Mouse (Mus musculus) left cerebral cortex, adult 18-20 months (tissue): Measurements from ENCODE around the gene Zfp385a. TPM values are rescaled to one million over a fixed set of nuclear protein-coding genes. Genes with fewer than 3 reads are reported as not detected.

ENCODE experiments used
- DNase-seq, 2 experiments: peaks; one replicate each; pipeline ENCODE4 v3.0.0; 2021 to 2022; ENCODE audit warnings: low spot score in 2 of 2, mixed read lengths in 1 of 2
- total RNA-seq, 2 experiments: library from RNA; stranded (reverse); gene quantifications; 2 replicates each; pipeline ENCODE4 v1.2.3; 2021

Zfp385a gene
- total RNA-seq, 2 experiments from 2014 or later = 72.0 to 79.3 TPM

- no peak for DNase-seq
These were observed 29.5 kb downstream of the Zfp385a start, which contains the start of gene Gpr84 for GRCm38 (mm10) chr15:103310365-103310910. Gene Gpr84, minus strand, starts transcription at chr15:103310612.

- DNase-seq = no peak
These were observed 30.9 kb downstream of the Zfp385a start for GRCm38 (mm10) chr15:103308876-103309580.

- no peak for DNase-seq
These were observed 31.6 kb downstream of the Zfp385a start for GRCm38 (mm10) chr15:103308056-103308875.

- peak; percentile 92 to 96 for DNase-seq
These were observed 32.8 kb downstream of the Zfp385a start for GRCm38 (mm10) chr15:103307125-103307524.

GRCm38 (mm10) chr15:103305792-103306645, 33.9 kb downstream of the Zfp385a start:
- DNase-seq = no peak

GRCm38 (mm10) chr15:103305070-103305678, 34.7 kb downstream of the Zfp385a start:
- peak; percentile 94 to 96 for DNase-seq

GRCm38 (mm10) chr15:103304616-103304969, 35.3 kb downstream of the Zfp385a start:
- DNase-seq = no peak

- DNase-seq = no peak
These were observed 35.8 kb downstream of the Zfp385a start for GRCm38 (mm10) chr15:103303916-103304615.

- no peak for DNase-seq
These were observed 37.4 kb downstream of the Zfp385a start for GRCm38 (mm10) chr15:103302341-103303021.

- DNase-seq = no peak
These were observed 38.1 kb downstream of the Zfp385a start for GRCm38 (mm10) chr15:103301547-103302340.

GRCm38 (mm10) chr15:103301046-103301445, 38.8 kb downstream of the Zfp385a start:
- no peak for DNase-seq

- DNase-seq = no peak
These were observed 39.3 kb downstream of the Zfp385a start for GRCm38 (mm10) chr15:103300560-103300959.

GRCm38 (mm10) chr15:103300067-103300471, 39.8 kb downstream of the Zfp385a start:
- DNase-seq = peak; percentile 59 to 70

GRCm38 (mm10) chr15:103299644-103300043, 40.2 kb downstream of the Zfp385a start:
- peak in 1 of 2 experiments; percentile 58 for DNase-seq

GRCm38 (mm10) chr15:103298861-103299616, 40.9 kb downstream of the Zfp385a start:
- DNase-seq = no peak

GRCm38 (mm10) chr15:103298026-103298425, 41.9 kb downstream of the Zfp385a start:
- DNase-seq = no peak

- DNase-seq = no peak
These were observed 42.6 kb downstream of the Zfp385a start for GRCm38 (mm10) chr15:103297313-103297712.

- DNase-seq = no peak
These were observed 44.0 kb downstream of the Zfp385a start for GRCm38 (mm10) chr15:103295851-103296250.
